In genomic region chr2:75654679-75655078, GRCm38 (mm10) we compare ENCODE assay signal across 19 mouse cellular contexts.
"Had no signal": no experiment of that assay in that cellular context is flagged by ENCODE, and none has a peak within 500 bp of the region (broad histone marks: within the 10 kb centered on the region; RNA-seq: fewer than 3 reads in every experiment).

No protein-coding gene starts in this region.

- ATAC-seq: lung, postnatal 0 days; midbrain, embryonic 13.5 days; midbrain, embryonic 15.5 days had no signal

- H3K9me3 ChIP-seq: lung, embryonic 15.5 days; megakaryocyte, embryonic 14.5 days; midbrain, embryonic 13.5 days; midbrain, embryonic 15.5 days; neural tube, embryonic 12.5 days had no signal

- H3K36me3 ChIP-seq: lung, embryonic 15.5 days; midbrain, embryonic 13.5 days; midbrain, embryonic 15.5 days; neural tube, embryonic 12.5 days had no signal

- H3K27me3 ChIP-seq: lung, embryonic 15.5 days; megakaryocyte, embryonic 14.5 days; midbrain, embryonic 13.5 days; midbrain, embryonic 15.5 days; neural tube, embryonic 12.5 days had no signal

- H3K27ac ChIP-seq: lung, embryonic 15.5 days; macrophage; midbrain, embryonic 13.5 days; midbrain, embryonic 15.5 days; neural tube, embryonic 12.5 days had no signal

- DNase-seq: lung, adult 2 months; lung, postnatal 14 days; lung, postnatal 36 days; retina, postnatal 1 day; right cerebral cortex, adult 18-20 months; right cerebral cortex, postnatal 25 days; right cerebral cortex, postnatal 4 days; spleen, adult 18-20 months; thymus, adult 18-20 months; thymus, postnatal 14 days; thymus, postnatal 36 days had no signal

- H3K4me3 ChIP-seq: lung, embryonic 15.5 days; megakaryocyte, embryonic 14.5 days; midbrain, embryonic 13.5 days; midbrain, embryonic 15.5 days; neural tube, embryonic 12.5 days had no signal

- H3K4me2 ChIP-seq: lung, embryonic 15.5 days; midbrain, embryonic 11.5 days; midbrain, embryonic 13.5 days; midbrain, embryonic 15.5 days; neural tube, embryonic 12.5 days had no signal

- H3K9ac ChIP-seq: lung, embryonic 15.5 days; midbrain, embryonic 15.5 days; neural tube, embryonic 12.5 days had no signal
